Mouse (Mus musculus): Measurements from ENCODE around the gene Mcu.

Gene Mcu

GRCm38 (mm10) chr10:59443212-59443611 lies 173.3 kb downstream of the Mcu start:
- ChIA-PET POLR2A (no interaction called here), CTCF (interaction anchor here in 2 of 4 experiments (0.6 to 1.4 kb wide), 2 partner anchors 9 to 1053 kb away, joined by 3 to 5 read pairs; no protein-coding TSS in a partner anchor)

DNA sequence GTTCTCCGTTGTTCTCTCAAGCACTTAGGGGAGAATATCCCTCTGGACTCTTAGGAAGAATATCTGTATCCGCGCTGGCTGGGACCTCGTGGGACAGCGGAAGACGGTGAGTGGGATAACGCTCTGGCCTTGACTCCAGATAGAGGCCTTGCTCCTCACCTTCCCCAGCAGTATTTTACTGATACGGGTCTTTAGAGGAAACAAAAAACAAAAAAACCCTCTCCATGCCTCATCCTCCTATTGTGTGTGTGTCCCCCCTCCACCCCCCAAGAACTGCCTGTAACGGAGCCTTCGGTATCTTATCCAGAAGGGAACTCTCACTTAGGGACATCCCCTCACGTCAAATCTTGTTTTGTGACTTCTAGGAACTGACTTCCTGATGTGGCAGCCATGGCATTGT lies 174.8 kb downstream of the Mcu start, which contains the start of gene Oit3:
Oit3 (minus strand) TSS at position 44 of the 400 bp plus-strand sequence.
- CTCF ChIA-PET, result no interaction called here

GRCm38 (mm10) chr10:59440177-59440576 lies 176.3 kb downstream of the Mcu start:
- POLR2A ChIA-PET, result interaction anchor here in 1 of 4 experiments (1.5 kb wide), 1 partner anchor 106 kb away, joined by 3 read pairs; no protein-coding TSS in a partner anchor

More for the DNA sequence above, 174.8 kb downstream of the Mcu start, which contains the start of gene Oit3:
- POLR2A ChIA-PET, result no interaction called here

DNA sequence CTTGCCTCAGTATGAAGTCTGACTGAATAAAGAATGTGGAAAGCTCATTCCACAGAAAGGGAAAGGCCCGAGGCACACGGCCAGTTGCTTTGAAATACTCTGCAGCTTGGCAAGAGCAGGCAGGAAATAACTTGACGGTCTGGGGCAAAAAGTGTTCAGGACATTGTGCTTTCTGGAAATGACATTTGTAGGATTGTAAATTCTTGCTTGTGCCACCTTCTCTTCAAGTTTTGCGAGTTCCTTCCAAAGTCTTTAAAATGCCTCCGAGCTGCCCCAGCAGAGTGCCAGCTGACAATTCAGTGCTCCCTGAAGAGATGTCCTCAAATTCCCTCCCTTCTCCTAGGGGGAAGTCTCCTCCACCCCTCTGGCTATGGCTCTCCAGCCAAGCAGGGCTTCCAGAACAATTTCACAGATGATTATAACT lies 177.0 kb downstream of the Mcu start:
- POLR2A ChIA-PET, result interaction anchor here in 2 of 4 experiments (0.5 to 1.5 kb wide), 2 partner anchors 53 to 106 kb away, joined by 3 read pairs; no protein-coding TSS in a partner anchor
- CTCF ChIA-PET, result interaction anchor here in 1 of 4 experiments (0.6 kb wide), 1 partner anchor 347 kb away, joined by 4 read pairs; no protein-coding TSS in a partner anchor

More at GRCm38 (mm10) chr10:59440177-59440576, 176.3 kb downstream of the Mcu start:
- CTCF ChIA-PET, result no interaction called here

- POLR2A ChIA-PET, result no interaction called here
- CTCF ChIA-PET, result no interaction called here
Measured at GRCm38 (mm10) chr10:59438651-59439050, 177.8 kb downstream of the Mcu start.

- ChIA-PET POLR2A (interaction anchor here in 1 of 4 experiments (0.7 kb wide), 1 partner anchor 464 kb away, joined by 3 read pairs; no protein-coding TSS in a partner anchor), CTCF (interaction anchor here in 1 of 4 experiments (1.0 kb wide), 1 partner anchor 16 kb away, joined by 3 read pairs; no protein-coding TSS in a partner anchor)
Measured at GRCm38 (mm10) chr10:59435746-59436145, 180.7 kb downstream of the Mcu start.

DNA sequence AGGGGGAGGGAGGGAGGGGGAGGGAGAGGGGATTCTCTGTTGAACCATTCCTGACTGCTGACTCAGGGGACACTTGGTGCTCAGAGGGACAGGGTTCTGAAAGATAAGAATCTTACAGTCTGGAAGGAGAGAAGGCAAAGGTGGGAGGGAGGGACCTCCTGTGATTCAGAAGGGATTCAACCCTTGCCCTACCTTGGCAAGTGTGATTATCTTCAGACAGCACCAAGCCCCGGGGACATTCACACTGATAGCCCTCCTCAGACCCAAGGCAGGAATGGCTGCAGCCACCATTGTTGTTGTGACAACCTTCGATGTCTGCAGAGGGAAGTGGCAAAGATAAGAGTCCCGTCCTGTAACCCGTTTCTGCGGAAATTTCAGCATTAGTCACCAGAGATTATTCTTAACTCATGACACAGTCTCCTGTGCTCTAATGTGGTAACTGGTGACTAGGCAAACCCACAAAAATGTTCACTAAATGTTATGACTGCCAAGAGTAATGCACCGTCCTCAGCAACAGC lies 185.7 kb downstream of the Mcu start:
- ChIA-PET CTCF (interaction anchor here in 2 of 4 experiments (0.6 to 0.7 kb wide), 2 partner anchors 22 to 164 kb away, joined by 3 read pairs; no protein-coding TSS in a partner anchor), POLR2A (interaction anchor here in 1 of 4 experiments (0.6 kb wide), 1 partner anchor 307 kb away, joined by 4 read pairs; no protein-coding TSS in a partner anchor)

- POLR2A ChIA-PET, result interaction anchor here in 1 of 4 experiments (0.6 kb wide), 1 partner anchor 22 kb away, joined by 3 read pairs; no protein-coding TSS in a partner anchor
Measured at GRCm38 (mm10) chr10:59429448-59430135, 186.9 kb downstream of the Mcu start.

DNA sequence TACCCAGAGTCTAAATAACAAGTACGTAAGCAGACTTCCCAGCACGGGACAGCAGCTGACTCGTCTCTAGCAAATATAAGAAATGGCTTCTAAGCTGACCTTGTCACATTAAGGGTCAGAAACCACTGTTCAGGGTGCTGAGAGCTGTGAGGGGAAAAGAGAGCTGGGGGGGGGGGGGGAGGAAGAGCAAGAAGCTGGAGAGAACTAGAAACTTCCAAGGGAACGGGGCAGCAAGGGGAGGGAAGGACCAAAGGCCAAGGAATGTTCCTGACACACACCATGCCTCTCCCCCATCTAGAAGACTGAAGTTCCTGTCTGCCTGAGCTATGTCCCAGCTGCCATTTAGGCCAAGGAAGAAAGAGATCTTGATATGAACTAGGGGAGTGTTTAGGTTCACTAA lies 190.1 kb downstream of the Mcu start:
- POLR2A ChIA-PET, result no interaction called here
- CTCF ChIA-PET, result no interaction called here

More at GRCm38 (mm10) chr10:59429448-59430135, 186.9 kb downstream of the Mcu start:
- CTCF ChIA-PET, result interaction anchor here in 1 of 4 experiments (0.7 kb wide), 1 partner anchor 20 kb away, joined by 3 read pairs; no protein-coding TSS in a partner anchor

DNA sequence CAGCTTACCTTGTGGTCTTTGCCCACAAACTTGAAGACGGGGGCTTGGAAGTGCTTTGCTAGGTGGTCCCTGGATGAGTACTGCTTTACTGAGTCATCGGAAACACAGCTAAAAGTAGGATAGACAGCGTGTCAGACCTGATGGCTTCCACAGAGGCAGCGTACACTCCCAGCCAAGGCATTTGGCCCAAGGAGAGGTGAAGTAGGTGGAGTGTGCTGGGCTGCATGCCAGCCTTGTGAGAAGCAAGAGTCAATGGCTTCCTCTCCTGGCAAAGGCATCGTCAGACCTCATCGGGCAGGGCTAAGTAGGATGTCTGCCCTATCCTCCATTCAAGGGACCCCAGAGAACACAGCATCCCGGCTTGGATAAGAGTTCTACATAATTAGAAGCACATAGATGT lies 191.1 kb downstream of the Mcu start:
- ChIA-PET POLR2A (no interaction called here), CTCF (no interaction called here)

- POLR2A ChIA-PET, result no interaction called here
- CTCF ChIA-PET, result no interaction called here
Measured at GRCm38 (mm10) chr10:59424453-59424852, 192.0 kb downstream of the Mcu start.

DNA sequence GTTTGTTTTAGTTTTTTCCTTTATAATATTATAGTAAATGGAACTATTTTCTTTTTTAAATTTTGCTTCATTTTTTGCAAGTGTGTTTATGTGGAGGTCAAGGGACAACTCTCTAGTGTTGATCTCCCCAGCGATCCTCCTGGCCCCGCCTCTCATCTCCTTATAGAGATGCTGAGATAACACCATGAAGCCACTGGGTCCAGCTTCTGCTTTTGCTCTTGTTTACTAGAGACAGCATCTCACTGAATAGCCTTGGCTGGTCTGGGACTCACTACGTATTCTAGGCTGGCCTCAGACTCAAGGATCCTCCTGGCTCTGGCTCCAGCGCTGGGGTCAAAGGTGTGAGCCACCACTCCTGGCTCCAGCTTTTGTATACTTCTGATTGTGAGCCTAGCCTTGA lies 197.0 kb downstream of the Mcu start:
- POLR2A ChIA-PET, result no interaction called here
- CTCF ChIA-PET, result interaction anchor here in 1 of 4 experiments (0.5 kb wide), 1 partner anchor 108 kb away, joined by 5 read pairs; no protein-coding TSS in a partner anchor

DNA sequence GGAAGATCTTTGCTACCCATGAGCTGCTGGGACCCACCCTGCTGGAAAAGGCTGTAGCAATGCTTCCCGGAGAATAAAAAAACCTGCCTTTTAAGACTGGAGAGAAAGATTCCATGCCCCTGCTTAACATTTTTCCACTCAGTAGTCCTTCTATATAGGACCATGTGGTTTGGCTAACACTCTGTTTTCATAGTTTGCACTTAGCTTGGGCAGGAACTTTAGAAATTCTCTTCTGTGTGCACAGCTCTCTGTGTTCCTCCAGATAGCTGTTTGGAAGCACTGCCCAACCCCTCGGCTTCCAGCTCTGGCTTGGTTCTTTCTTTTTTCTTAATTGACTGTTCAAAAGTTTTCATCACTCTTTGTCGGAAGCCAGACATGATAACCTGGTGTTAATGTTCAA lies 199.9 kb downstream of the Mcu start:
- ChIA-PET CTCF (interaction anchor here in 2 of 4 experiments (0.5 to 1.0 kb wide), 3 partner anchors 10 to 429 kb away, joined by 3 to 6 read pairs (median 4); no protein-coding TSS in a partner anchor), POLR2A (interaction anchor here in 1 of 4 experiments (0.5 kb wide), 2 partner anchors 151 to 418 kb away, joined by 5 read pairs; no protein-coding TSS in a partner anchor)

GRCm38 (mm10) chr10:59413711-59414110 lies 202.8 kb downstream of the Mcu start:
- CTCF ChIA-PET, result interaction anchor here in 2 of 4 experiments (0.7 to 1.3 kb wide), 4 partner anchors 8 to 452 kb away, joined by 3 to 4 read pairs (median 3); no protein-coding TSS in a partner anchor
- POLR2A ChIA-PET, result interaction anchor here in 1 of 4 experiments (0.6 kb wide), 1 partner anchor 585 kb away, joined by 3 read pairs; no protein-coding TSS in a partner anchor

DNA sequence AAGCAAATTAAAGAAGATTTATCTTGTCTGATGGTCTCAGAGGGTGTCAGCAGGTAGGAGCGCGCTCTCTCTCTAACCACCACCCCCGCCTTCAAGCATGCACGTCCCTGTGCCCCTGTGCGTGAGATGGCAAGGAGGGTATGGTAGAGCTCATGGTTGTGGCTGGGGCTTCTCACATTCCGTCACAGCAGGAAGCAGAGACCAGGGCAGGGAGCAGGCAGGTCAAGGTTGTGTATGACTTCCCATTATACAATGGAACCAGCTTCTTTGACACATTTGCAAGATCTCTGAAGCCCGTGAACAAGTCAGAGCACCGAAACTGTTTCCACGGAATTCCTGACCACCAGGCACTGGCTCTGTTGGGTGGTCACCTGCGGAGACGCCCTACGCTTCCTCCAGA lies 206.2 kb downstream of the Mcu start:
- CTCF ChIA-PET, result interaction anchor here in 2 of 4 experiments (0.6 to 1.1 kb wide), 3 partner anchors 20 to 455 kb away, joined by 3 to 19 read pairs (median 3); no protein-coding TSS in a partner anchor
- POLR2A ChIA-PET, result interaction anchor here in 2 of 4 experiments (0.6 to 1.4 kb wide), 2 partner anchors 44 to 247 kb away, joined by 5 to 9 read pairs; no protein-coding TSS in a partner anchor

GRCm38 (mm10) chr10:59408499-59408898 lies 208.0 kb downstream of the Mcu start:
- ChIA-PET POLR2A (interaction anchor here in 1 of 4 experiments (0.7 kb wide), 1 partner anchor 545 kb away, joined by 3 read pairs; no protein-coding TSS in a partner anchor), CTCF (no interaction called here)

DNA sequence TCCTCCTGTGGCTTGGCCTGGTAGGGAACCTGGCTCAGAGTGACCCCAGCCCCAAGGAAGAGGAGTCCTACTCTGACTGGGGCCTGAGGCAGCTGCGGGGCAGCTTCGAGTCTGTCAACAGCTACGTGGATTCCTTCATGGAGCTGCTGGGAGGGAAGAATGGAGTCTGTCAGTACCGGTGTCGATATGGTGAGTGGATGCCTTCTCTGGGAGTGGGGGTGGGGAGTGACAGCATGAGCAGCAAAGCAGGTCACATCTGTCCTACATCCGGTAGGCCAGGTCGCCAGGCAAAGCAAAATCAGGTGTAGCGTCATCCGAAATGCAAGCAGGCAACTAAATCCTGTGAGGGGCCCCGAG lies 212.7 kb downstream of the Mcu start:
- POLR2A ChIA-PET, result interaction anchor here in 3 of 4 experiments (0.6 to 1.7 kb wide), 5 partner anchors 9 to 990 kb away, joined by 3 to 6 read pairs (median 5); partner anchors contain the start of genes P4ha1 (in 2 of the 3) and Gm10273 (in 1 of the 3)
- CTCF ChIA-PET, result interaction anchor here in 3 of 4 experiments (0.5 to 0.6 kb wide), 5 partner anchors 25 to 595 kb away, joined by 3 to 6 read pairs (median 3); no protein-coding TSS in a partner anchor

DNA sequence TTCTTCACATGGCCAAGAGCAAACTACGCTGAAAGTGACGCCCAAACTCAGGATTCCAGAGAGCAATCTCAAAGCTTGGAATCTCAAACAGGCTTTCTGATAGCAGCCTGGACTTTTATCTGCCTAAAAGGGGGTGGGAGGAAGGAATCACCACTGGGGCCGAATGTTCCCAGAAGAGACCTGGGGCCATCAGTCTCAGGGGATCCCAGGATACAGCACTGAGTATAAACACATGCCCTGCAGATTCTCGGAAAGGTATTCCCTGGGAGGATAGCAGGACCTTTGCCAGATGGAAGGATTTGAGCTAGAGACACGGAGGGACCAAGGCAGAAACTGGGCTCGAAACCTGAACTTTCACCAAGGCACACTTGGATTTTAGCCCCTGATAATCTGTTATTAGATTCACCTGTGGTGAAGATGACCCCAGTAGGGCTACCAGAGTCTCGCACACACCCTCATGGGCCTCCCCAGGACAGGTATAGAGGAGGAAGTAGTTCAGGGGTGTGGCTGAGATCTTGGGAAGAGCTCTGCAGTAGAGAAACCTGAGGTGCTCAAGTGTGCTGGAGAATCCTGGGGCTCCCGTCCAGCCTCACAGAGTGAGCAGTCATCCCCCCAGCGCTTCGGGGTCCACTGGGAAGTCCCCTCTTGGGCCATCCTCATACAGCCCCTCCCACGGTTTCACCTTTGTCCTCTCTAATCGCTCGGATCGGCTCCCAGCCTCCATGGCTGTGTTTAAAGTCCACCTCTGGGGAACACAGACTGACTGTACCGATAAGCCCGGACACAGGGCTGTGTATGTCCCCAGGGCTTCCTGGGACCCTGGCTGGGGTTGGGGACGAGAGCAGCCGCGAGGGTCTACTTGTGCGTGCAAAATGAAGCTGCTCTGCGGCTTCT lies 213.3 kb downstream of the Mcu start, which contains the start of gene Pla2g12b:
Pla2g12b (plus strand) TSS at position 762 of the 894 bp plus-strand sequence.
- ChIA-PET CTCF (interaction anchor here in 3 of 4 experiments (0.5 to 0.8 kb wide), 5 partner anchors 24 to 594 kb away, joined by 3 to 6 read pairs (median 3); partner anchors contain the start of gene P4ha1 (in 1 of the 3)), POLR2A (interaction anchor here in 2 of 4 experiments (0.6 to 1.7 kb wide), 4 partner anchors 8 to 1338 kb away, joined by 4 to 6 read pairs (median 4); partner anchors contain the start of genes P4ha1 (in 2 of the 2) and Gm10273 (in 1 of the 2))

All from embryonic stem cell, embryonic (primary cell).